Mouse (Mus musculus) kidney, embryonic 14.5 days (tissue): Measurements from ENCODE around the gene Slc44a3. TPM values are rescaled to one million over a fixed set of nuclear protein-coding genes. Genes with fewer than 3 reads are reported as not detected.

Source experiments
- ATAC-seq: fragments of 200-750 bp; cut with Nextera tagmentation; 2 replicates; pipeline ENCODE4 v1.8.0; 2017; ENCODE audit warnings: moderate number of reproducible peaks, mild to moderate bottlenecking, moderate TSS enrichment, moderate library complexity; ENCODE audit not compliant: low FRiP score, low TSS enrichment
- H3K27ac ChIP-seq: fragments of 300-500 bp; sonication (generic); 2 replicates; pipeline ENCODE4 v1.5.1; 2014; ENCODE audit warnings: low read depth, mild to moderate bottlenecking, low read length, moderate library complexity, mixed read lengths
- H3K27me3 ChIP-seq: fragments of 300-500 bp; sonication (generic); 2 replicates; pipeline ENCODE4 v1.6.1; 2014; ENCODE audit warnings: mild to moderate bottlenecking, low read length; ENCODE audit not compliant: control insufficient read depth, insufficient read depth
- H3K36me3 ChIP-seq: fragments of 300-500 bp; sonication (generic); 2 replicates; pipeline ENCODE4 v1.6.1; 2014; ENCODE audit warnings: low read length, mixed read lengths; ENCODE audit not compliant: control insufficient read depth, insufficient read depth
- H3K4me1 ChIP-seq: fragments of 300-500 bp; sonication (generic); 2 replicates; pipeline ENCODE4 v1.6.1; 2014; ENCODE audit warnings: low read length, mixed read lengths; ENCODE audit not compliant: control insufficient read depth, insufficient read depth
- H3K4me2 ChIP-seq: fragments of 300-500 bp; sonication (generic); replicated peaks from 2 replicates; pipeline ENCODE4 v1.6.1; 2014; ENCODE audit warnings: low read depth, mild to moderate bottlenecking, low read length
- H3K4me3 ChIP-seq: fragments of 300-500 bp; sonication (generic); 2 replicates; pipeline ENCODE4 v1.5.1; 2014; ENCODE audit warnings: mild to moderate bottlenecking, low read length
- H3K9ac ChIP-seq: fragments of 300-500 bp; sonication (generic); 2 replicates; pipeline ENCODE4 v1.6.1; 2014; ENCODE audit warnings: low read depth, mild to moderate bottlenecking, low read length, moderate library complexity
- H3K9me3 ChIP-seq: fragments of 300-500 bp; sonication (generic); 2 replicates; pipeline ENCODE4 v1.6.1; 2016; ENCODE audit warnings: low read length; ENCODE audit not compliant: control insufficient read depth
- WGBS: fragments of 180-500 bp; shearing (Covaris S2); extraction: QIAGEN DNeasy Blood & Tissue Kit; methylation state at CpG from one replicate; pipeline ENCODE4 v1.1.7; 2014; 5-methylcytosine and 5-hydroxymethylcytosine counted together
- polyA plus RNA-seq: library from polyadenylated mRNA; unstranded; fragments of >200 nt; fragmentation: Nextera tagmentation; extraction: Ambion mirVana; gene quantifications from 2 replicates; pipeline ENCODE4 v1.2.1, GENCODE M21; 2014

The Slc44a3 gene
- polyA plus RNA-seq, 1 experiment from 2014 or later = 9.0 TPM

- 0 out of 2 replicates have a peak, but pooled peaks cover 9% of the 10 kb centered on the region for H3K4me1 ChIP-seq
- no peak overlapping the region for H3K27ac ChIP-seq
- WGBS = 84% methylated on average over 4 of the region's 4 CpGs
- no peak for ATAC-seq
- no peak overlapping the region for H3K9ac ChIP-seq
- H3K27me3 ChIP-seq = no peaks in the 10 kb centered on the region
- no peaks in the 10 kb centered on the region for H3K9me3 ChIP-seq
- H3K36me3 ChIP-seq = no peaks in the 10 kb centered on the region
- H3K4me2 ChIP-seq = no peak overlapping the region
- no peak overlapping the region for H3K4me3 ChIP-seq
These were observed 39.3 kb upstream of the Slc44a3 start for GRCm38 (mm10) chr3:121571491-121571890.

GRCm38 (mm10) chr3:121570623-121571022, 38.4 kb upstream of the Slc44a3 start:
- 81% methylated on average over 11 of the region's 11 CpGs for WGBS
- no peak overlapping the region for H3K4me2 ChIP-seq

GRCm38 (mm10) chr3:121569767-121570166, 37.6 kb upstream of the Slc44a3 start:
- no peak for ATAC-seq
- no peaks in the 10 kb centered on the region for H3K36me3 ChIP-seq
- 0 out of 2 replicates have a peak, but pooled peaks cover 5% of the 10 kb centered on the region for H3K4me1 ChIP-seq
- H3K27me3 ChIP-seq = no peaks in the 10 kb centered on the region
- no peak overlapping the region for H3K9ac ChIP-seq
- no peak overlapping the region for H3K27ac ChIP-seq
- H3K9me3 ChIP-seq = no peaks in the 10 kb centered on the region
- H3K4me3 ChIP-seq = no peak overlapping the region
- no peak overlapping the region for H3K4me2 ChIP-seq
- 71% methylated on average over 5 of the region's 5 CpGs for WGBS

More at GRCm38 (mm10) chr3:121570623-121571022, 38.4 kb upstream of the Slc44a3 start:
- Histone ChIP-seq H3K9me3 (no peaks in the 10 kb centered on the region), H3K9ac (no peak overlapping the region), H3K27me3 (no peaks in the 10 kb centered on the region), H3K27ac (no peak overlapping the region), H3K4me1 (0 out of 2 replicates have a peak, but pooled peaks cover 5% of the 10 kb centered on the region), H3K4me3 (no peak overlapping the region), H3K36me3 (no peaks in the 10 kb centered on the region)
- no peak for ATAC-seq

- ATAC-seq = no peak
- H3K4me2 ChIP-seq = no peak overlapping the region
- H3K4me1 ChIP-seq = 0 out of 2 replicates have a peak, but pooled peaks cover 5% of the 10 kb centered on the region
- H3K27me3 ChIP-seq = no peaks in the 10 kb centered on the region
- H3K36me3 ChIP-seq = no peaks in the 10 kb centered on the region
- H3K9me3 ChIP-seq = no peaks in the 10 kb centered on the region
- no peak overlapping the region for H3K4me3 ChIP-seq
- 93% methylated on average over 9 of the region's 9 CpGs for WGBS
- no peak overlapping the region for H3K9ac ChIP-seq
- H3K27ac ChIP-seq = no peak overlapping the region
These were observed 36.8 kb upstream of the Slc44a3 start for GRCm38 (mm10) chr3:121569004-121569403.

GRCm38 (mm10) chr3:121567904-121568303, 35.7 kb upstream of the Slc44a3 start:
- Histone ChIP-seq H3K4me3 (no peak overlapping the region), H3K36me3 (no peaks in the 10 kb centered on the region), H3K4me1 (no peaks in the 10 kb centered on the region), H3K9ac (no peak overlapping the region), H3K27me3 (no peaks in the 10 kb centered on the region), H3K9me3 (no peaks in the 10 kb centered on the region), H3K27ac (no peak overlapping the region), H3K4me2 (no peak overlapping the region)
- ATAC-seq = no peak
- WGBS = 87% methylated on average over 9 of the region's 9 CpGs

- H3K4me3 ChIP-seq = no peak overlapping the region
- H3K27me3 ChIP-seq = no peaks in the 10 kb centered on the region
- H3K4me1 ChIP-seq = no peaks in the 10 kb centered on the region
- H3K4me2 ChIP-seq = no peak overlapping the region
- no peak overlapping the region for H3K27ac ChIP-seq
- 84% methylated on average over 2 of the region's 2 CpGs for WGBS
- no peak for ATAC-seq
- no peak overlapping the region for H3K9ac ChIP-seq
- H3K9me3 ChIP-seq = no peaks in the 10 kb centered on the region
- H3K36me3 ChIP-seq = no peaks in the 10 kb centered on the region
These were observed 35.2 kb upstream of the Slc44a3 start for GRCm38 (mm10) chr3:121567337-121567900.

GRCm38 (mm10) chr3:121566901-121567300, 34.7 kb upstream of the Slc44a3 start:
- Histone ChIP-seq H3K27me3 (no peaks in the 10 kb centered on the region), H3K4me3 (no peak overlapping the region), H3K36me3 (no peaks in the 10 kb centered on the region), H3K9ac (no peak overlapping the region), H3K4me2 (no peak overlapping the region), H3K9me3 (no peaks in the 10 kb centered on the region), H3K4me1 (no peaks in the 10 kb centered on the region), H3K27ac (no peak overlapping the region)
- ATAC-seq = no peak
- 83% methylated on average over 4 of the region's 4 CpGs for WGBS

GRCm38 (mm10) chr3:121561803-121562202, 29.6 kb upstream of the Slc44a3 start:
- Histone ChIP-seq H3K36me3 (no peaks in the 10 kb centered on the region), H3K27ac (no peak overlapping the region), H3K9me3 (no peaks in the 10 kb centered on the region), H3K4me2 (no peak overlapping the region), H3K9ac (no peak overlapping the region), H3K4me1 (no peaks in the 10 kb centered on the region), H3K27me3 (no peaks in the 10 kb centered on the region), H3K4me3 (no peak overlapping the region)
- no peak for ATAC-seq
- WGBS = 88% methylated on average over 3 of the region's 3 CpGs

- H3K36me3 ChIP-seq = no peaks in the 10 kb centered on the region
- no peaks in the 10 kb centered on the region for H3K4me1 ChIP-seq
- H3K27ac ChIP-seq = no peak overlapping the region
- H3K4me3 ChIP-seq = no peak overlapping the region
- no peaks in the 10 kb centered on the region for H3K9me3 ChIP-seq
- no peak overlapping the region for H3K9ac ChIP-seq
- H3K27me3 ChIP-seq = no peaks in the 10 kb centered on the region
- 75% methylated on average over 14 of the region's 14 CpGs for WGBS
- ATAC-seq = no peak
- no peak overlapping the region for H3K4me2 ChIP-seq
These were observed 28.1 kb upstream of the Slc44a3 start for GRCm38 (mm10) chr3:121560115-121560865.
